Mouse (Mus musculus) cortical plate, adult 2 months (tissue): ENCODE measurements at regions not wholly inside any gene's neighbourhood (a gene's known extent, or its start where the extent isn't known, plus 50 kb on each side); places are given as distances from the start of the nearest gene placed in this dataset.

Experiments
- H3K27ac ChIP-seq: fragments of 200-500 bp; 2 replicates; pipeline ENCODE4 v1.5.1; 2012; ENCODE audit warnings: low read length, control low read depth, inconsistent platforms; ENCODE audit not compliant: insufficient read depth
- H3K4me1 ChIP-seq: fragments of 200-500 bp; 2 replicates; pipeline ENCODE4 v1.6.1; 2011; ENCODE audit warnings: low read length; ENCODE audit not compliant: control insufficient read depth, insufficient read depth
- H3K4me3 ChIP-seq: fragments of 200-500 bp; 2 replicates; pipeline ENCODE4 v1.5.1; 2011; ENCODE audit warnings: mild to moderate bottlenecking, low read length, control low read depth; ENCODE audit not compliant: insufficient read depth
- CTCF ChIP-seq: fragments of 200-500 bp; IDR thresholded peaks from 2 replicates; pipeline ENCODE4 v1.5.1; 2011; ENCODE audit warnings: mild to moderate bottlenecking, control low read depth, low read length; ENCODE audit not compliant: insufficient read depth; ENCODE audit errors: extremely low read depth
- POLR2A ChIP-seq: fragments of 200-500 bp; IDR thresholded peaks from 2 replicates; pipeline ENCODE4 v1.6.1; 2011; ENCODE audit warnings: mild to moderate bottlenecking, low read length, control low read depth; ENCODE audit not compliant: insufficient read depth; ENCODE audit errors: extremely low read depth

- Histone ChIP-seq H3K4me3 (no peak overlapping the region), H3K4me1 (no peaks in the 10 kb centered on the region; the same call in 1 of the 2 replicates), H3K27ac (no peak overlapping the region)
- no peak for TF ChIP-seq POLR2A
- no peak for TF ChIP-seq CTCF
These were observed 51.7 kb upstream of the Rasgrf1 start for GRCm38 (mm10) chr9:89858005-89858404.

DNA sequence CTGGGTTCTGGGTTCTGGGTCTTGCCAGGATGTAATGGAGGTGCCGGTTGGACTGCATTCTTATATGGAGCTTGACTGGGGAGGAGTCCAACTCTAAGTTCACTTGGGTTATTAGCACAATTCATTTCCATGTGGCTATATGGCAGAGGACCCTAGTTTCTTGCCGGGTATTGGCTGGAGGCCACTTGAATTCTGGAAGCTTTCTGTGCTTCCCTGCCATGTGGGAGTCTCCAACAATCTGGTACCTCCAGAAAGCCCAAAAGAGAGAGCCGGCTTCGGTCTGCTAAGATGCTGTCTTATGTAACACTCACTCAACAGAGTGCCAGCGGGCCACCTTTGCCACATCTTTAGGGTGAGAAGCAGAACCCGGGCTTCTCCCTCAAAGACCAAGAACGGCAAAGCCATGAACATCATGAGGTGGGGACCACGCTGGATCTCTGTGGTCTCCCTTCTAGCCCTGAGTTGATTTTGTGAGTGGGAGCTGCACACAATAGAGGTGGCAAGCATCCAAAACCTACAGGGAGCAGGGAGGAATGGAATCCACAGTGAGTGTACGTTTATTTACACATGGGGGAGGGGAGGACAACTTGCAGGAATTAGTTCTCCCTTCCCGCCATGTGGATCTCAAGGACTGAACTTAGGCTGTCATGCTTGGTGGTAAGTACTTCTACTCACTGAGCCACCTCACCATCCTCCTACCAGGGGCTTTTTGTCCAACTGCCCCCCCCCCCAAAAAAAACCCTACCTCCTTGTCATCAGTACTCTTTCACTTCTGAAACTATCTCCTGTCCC is 59.0 kb upstream of the Rasgrf1 start:
- no peak overlapping the region for H3K27ac ChIP-seq
- H3K4me3 ChIP-seq = no peak overlapping the region
- TF ChIP-seq POLR2A (no peak), CTCF (no peak)
- H3K4me1 ChIP-seq = peaks cover 3% of the 10 kb centered on the region; the same call in 1 of the 2 replicates

DNA sequence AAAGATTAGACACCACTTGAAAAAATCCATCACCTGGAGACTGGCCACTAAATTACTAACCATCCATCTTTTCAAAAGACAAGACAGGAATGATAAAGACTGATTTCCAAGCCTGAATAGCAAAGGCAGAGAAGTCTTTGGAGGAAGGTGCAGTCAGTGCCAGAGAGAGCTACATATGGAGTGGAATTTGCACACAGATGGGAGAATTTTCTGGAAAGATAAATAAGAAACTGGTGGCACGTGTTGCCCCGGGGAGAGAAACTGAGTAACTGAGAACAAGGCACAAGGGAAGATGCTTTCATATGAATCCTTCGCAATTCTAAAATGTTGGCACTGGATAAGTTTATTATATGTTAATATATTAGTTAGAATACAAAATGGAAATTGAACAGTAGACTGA is 59.8 kb upstream of the Rasgrf1 start:
- TF ChIP-seq CTCF (no peak), POLR2A (no peak)
- no peak overlapping the region for H3K4me3 ChIP-seq
- no peak overlapping the region for H3K27ac ChIP-seq
- H3K4me1 ChIP-seq = peaks cover 3% of the 10 kb centered on the region; the same call in 1 of the 2 replicates

DNA sequence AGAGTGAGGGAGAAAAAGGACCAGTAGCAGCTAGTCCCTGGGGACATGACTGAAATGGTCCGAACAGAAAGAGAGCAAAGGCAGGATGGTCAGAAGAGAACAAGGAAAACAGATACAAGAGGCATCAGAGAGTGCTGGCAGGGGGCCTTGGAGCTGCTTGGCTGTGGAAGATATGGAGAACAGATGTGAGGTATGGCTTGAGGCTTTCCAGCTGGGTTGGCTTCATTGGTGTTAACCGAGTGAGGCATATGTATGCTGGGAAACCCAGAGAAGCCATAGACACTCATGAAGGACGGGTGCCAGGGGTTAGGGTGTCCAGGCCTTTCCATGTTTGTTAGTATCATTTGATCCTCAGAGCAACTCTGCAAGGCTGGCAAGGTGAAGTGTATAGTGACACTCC is 61.1 kb upstream of the Rasgrf1 start:
- Histone ChIP-seq H3K27ac (no peak overlapping the region), H3K4me1 (peaks cover 3% of the 10 kb centered on the region; the same call in 1 of the 2 replicates), H3K4me3 (no peak overlapping the region)
- no peak for TF ChIP-seq CTCF
- no peak for TF ChIP-seq POLR2A

DNA sequence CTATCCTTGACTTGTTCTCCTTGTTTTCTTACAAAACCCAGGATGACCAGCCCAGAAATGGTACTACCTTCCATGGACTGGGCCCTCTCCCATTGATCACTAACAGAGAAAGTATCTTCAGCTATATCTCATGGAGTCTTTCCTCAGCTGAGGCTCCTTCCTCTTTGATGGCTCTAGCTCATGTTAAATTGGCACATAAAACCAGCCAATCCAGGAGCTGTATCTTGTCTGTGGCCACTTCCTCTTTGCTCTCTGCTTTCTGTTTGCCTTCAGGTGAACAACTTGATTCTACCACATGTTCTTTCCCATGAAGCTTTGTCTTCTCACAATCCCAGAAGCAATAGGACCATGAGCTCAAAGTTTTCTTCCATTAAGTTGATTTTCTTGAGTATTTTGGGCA is 62.7 kb upstream of the Rasgrf1 start:
- no peak for TF ChIP-seq CTCF
- TF ChIP-seq POLR2A = no peak
- peaks cover 5% of the 10 kb centered on the region; the same call in 1 of the 2 replicates for H3K4me1 ChIP-seq
- no peak overlapping the region for H3K27ac ChIP-seq
- no peak overlapping the region for H3K4me3 ChIP-seq

DNA sequence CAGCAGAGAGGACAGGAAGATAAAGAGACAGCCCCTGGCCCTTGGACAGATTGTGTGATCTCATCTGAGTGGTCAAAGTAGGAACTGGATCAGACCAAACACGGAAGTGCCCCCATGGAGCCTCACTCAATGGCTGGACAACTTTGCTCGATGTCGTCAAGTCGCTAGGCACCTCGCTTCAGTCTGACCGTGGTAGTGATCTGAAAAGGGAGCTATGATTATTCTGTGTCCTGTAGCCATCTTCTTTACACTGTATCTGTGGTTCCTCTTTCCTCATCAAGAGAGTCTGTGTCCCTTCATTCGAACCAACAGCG is 67.0 kb upstream of the Rasgrf1 start:
- Histone ChIP-seq H3K4me3 (no peak overlapping the region), H3K4me1 (peaks cover 4% of the 10 kb centered on the region; the same call in 1 of the 2 replicates), H3K27ac (no peak overlapping the region)
- TF ChIP-seq POLR2A = no peak
- no peak for TF ChIP-seq CTCF

DNA sequence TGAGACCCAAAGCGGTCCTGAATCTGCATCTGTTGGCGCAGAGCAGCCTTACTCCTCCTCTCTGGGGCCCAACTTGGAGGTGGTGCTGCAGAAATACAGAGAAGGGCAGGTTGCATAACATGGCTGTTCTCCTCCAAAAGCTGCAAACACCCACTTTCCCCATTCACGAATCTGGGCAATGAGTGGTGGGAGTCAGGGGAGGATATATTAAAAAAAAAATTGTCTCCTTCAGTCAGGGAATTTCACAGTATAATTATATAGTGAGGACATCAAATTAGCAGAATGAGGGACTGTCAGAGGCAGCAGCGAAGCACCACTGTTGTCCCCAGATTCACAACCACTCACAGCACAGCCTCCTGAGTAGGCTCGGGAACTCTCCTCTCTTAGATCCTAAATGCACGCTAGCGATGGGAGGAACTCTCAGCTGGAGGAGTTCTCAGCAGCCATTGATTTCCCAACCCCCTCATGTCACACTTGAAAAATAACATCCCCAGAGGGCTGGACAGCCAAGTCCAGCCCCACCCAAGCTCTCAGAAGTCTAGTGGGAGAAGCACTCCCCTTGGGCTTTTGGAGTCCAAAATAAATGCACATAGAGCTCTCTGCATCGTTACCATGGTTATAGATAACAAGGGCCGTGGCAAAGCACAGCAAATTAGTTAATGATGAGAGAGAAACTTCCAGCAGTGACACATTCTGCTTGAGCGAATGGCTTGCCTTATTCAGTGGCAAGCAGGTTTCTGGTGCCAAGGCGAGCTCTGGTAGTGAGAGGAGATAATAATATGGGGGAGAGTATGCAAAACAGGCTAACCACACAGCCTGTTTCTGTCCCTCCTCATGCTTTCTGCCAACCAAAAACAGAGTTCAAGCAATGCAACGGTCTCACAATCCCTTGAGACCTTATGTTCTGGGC is 67.6 kb upstream of the Rasgrf1 start:
- peak overlapping the region; percentile 49 for H3K27ac ChIP-seq
- H3K4me3 ChIP-seq = no peak overlapping the region
- TF ChIP-seq CTCF (no peak), POLR2A (no peak)
- H3K4me1 ChIP-seq = peaks cover 4% of the 10 kb centered on the region; the same call in 1 of the 2 replicates

DNA sequence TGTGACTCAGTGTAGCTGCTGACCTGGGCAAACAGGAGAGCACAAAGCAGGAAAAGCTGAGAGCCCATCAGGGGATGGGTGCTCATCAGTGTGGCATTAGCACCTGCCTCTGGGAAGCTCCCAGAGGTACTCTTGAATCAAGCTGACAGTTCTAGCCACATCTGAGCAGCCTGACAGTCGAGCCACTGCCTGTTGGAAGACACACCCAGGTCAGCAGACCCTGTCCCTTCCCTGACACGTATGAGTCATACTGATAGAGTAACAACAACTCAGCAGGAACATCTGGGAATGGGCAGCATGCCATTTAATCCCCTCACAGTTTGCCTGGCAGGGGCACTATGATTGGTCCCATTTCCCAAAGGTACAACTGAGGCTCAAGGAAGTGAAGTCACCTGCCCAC is 68.3 kb upstream of the Rasgrf1 start:
- Histone ChIP-seq H3K4me1 (peaks cover 4% of the 10 kb centered on the region; the same call in 1 of the 2 replicates), H3K27ac (no peak overlapping the region), H3K4me3 (no peak overlapping the region)
- TF ChIP-seq CTCF = no peak
- no peak for TF ChIP-seq POLR2A

DNA sequence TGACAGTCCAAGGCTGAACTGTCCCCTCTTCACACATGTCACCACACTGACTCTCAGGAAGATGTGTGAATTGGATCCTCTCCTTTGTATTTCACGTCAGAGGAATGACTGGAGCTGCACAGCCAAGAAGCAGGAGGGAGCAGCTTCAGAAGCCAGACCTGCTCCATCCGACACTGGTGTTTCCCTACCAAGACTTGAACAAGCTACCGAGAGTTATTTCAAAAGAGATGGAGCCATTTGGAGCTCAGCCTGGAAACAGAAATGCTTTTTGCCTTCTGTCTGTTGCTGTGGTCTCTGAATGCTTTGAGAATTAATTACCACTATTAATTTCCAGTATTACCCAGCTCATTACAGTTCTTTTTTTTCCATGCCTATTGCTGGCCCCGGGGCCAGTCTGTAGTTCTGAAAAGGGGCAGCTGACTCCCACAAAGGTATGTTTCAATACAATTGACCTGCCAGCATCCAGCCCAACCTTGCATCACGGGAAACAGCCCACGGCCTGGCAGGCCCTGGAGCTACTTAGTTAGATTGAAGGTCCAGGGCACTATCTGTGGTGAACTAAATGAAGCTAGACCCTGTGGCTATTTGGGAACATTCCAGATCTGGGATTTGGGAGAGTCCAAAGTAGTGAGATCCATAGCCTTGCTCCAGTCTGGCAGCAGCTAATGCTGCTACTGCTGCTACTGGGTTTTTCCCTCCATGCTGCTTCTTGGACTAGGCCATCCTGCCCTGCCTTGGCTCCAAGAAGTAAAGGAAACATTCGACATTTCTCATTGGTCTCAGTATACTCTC is 73.1 kb upstream of the Rasgrf1 start:
- H3K27ac ChIP-seq = no peak overlapping the region
- 0 out of 2 replicates have a peak, but pooled peaks cover 2% of the 10 kb centered on the region for H3K4me1 ChIP-seq
- TF ChIP-seq POLR2A = no peak
- no peak for TF ChIP-seq CTCF
- H3K4me3 ChIP-seq = no peak overlapping the region
